34 mouse cellular contexts compared by ENCODE assay signal in genomic region chr8:107507019-107507418, GRCm38 (mm10).
"Had no signal": no experiment of that assay in that cellular context is flagged by ENCODE, and none has a peak within 500 bp of the region (broad histone marks: within the 10 kb centered on the region; RNA-seq: fewer than 3 reads in every experiment).

No protein-coding gene starts in this region.

- H3K9ac ChIP-seq: heart, embryonic 12.5 days; heart, embryonic 13.5 days; heart, embryonic 15.5 days; hindbrain, embryonic 12.5 days; hindbrain, embryonic 13.5 days; hindbrain, embryonic 14.5 days; hindbrain, embryonic 15.5 days; intestine, embryonic 15.5 days; kidney, embryonic 15.5 days had no signal

- H3K4me2 ChIP-seq: heart, embryonic 11.5 days; heart, embryonic 12.5 days; heart, embryonic 13.5 days; heart, embryonic 15.5 days; hindbrain, embryonic 12.5 days; hindbrain, embryonic 13.5 days; hindbrain, embryonic 14.5 days; hindbrain, embryonic 15.5 days; intestine, embryonic 15.5 days; kidney, embryonic 15.5 days had no signal

- H3K36me3 ChIP-seq: heart, embryonic 15.5 days; intestine, embryonic 15.5 days had no signal

- DNase-seq: heart, postnatal 14 days; heart, postnatal 36 days; heart, postnatal 4 days; kidney, adult 11 months; kidney, adult 18-20 months; kidney, adult 2 months; kidney, adult 8-10 months; kidney, adult 9 months; kidney, postnatal 10 days; kidney, postnatal 14 days; kidney, postnatal 25 days; kidney, postnatal 36 days; kidney, postnatal 4 days; layer of hippocampus, adult 9-11 months; layer of hippocampus, postnatal 36 days had no signal

- H3K4me3 ChIP-seq: heart, embryonic 10.5 days; heart, embryonic 12.5 days; heart, embryonic 13.5 days; heart, embryonic 15.5 days; hindbrain, embryonic 10.5 days; hindbrain, embryonic 12.5 days; hindbrain, embryonic 13.5 days; hindbrain, embryonic 15.5 days; intestine, embryonic 15.5 days; kidney, embryonic 15.5 days; layer of hippocampus, adult 2 months had no signal

- ATAC-seq: hindbrain, embryonic 16.5 days; hindbrain, postnatal 0 days; inflammation-experienced regulatory T-cells, adult 6 months; intestine, embryonic 15.5 days; intestine, embryonic 16.5 days; intestine, postnatal 0 days had no signal

- H3K9me3 ChIP-seq: heart, embryonic 10.5 days; heart, embryonic 13.5 days; heart, embryonic 15.5 days; hindbrain, embryonic 10.5 days; hindbrain, embryonic 12.5 days; hindbrain, embryonic 13.5 days; hindbrain, embryonic 15.5 days; intestine, embryonic 15.5 days; kidney, embryonic 15.5 days had no signal

- H3K27ac ChIP-seq: heart, embryonic 10.5 days; heart, embryonic 13.5 days; heart, embryonic 15.5 days; hindbrain, embryonic 10.5 days; hindbrain, embryonic 12.5 days; hindbrain, embryonic 13.5 days; hindbrain, embryonic 14.5 days; hindbrain, embryonic 15.5 days; hindbrain, postnatal 0 days; intestine, embryonic 15.5 days; kidney, embryonic 15.5 days; kidney, postnatal 0 days; layer of hippocampus, adult 2 months had no signal

- H3K27me3 ChIP-seq: heart, embryonic 12.5 days; heart, embryonic 13.5 days; heart, embryonic 15.5 days; hindbrain, embryonic 12.5 days; hindbrain, embryonic 13.5 days; hindbrain, embryonic 15.5 days; intestine, embryonic 15.5 days; kidney, embryonic 15.5 days had no signal
